Mouse (Mus musculus) hindbrain, embryonic 16.5 days (tissue): ENCODE measurements around the gene Rnf19b. TPM values are rescaled to one million over a fixed set of nuclear protein-coding genes. Genes with fewer than 3 reads are reported as not detected.
A peak's percentile ranks its signal among the peaks of the same experiment; 100 is the strongest.

ENCODE experiments used
- ATAC-seq: fragments of 200-750 bp; cut with Nextera tagmentation; 2 replicates; pipeline ENCODE4 v1.8.0; 2017; ENCODE audit warnings: moderate TSS enrichment, moderate library complexity
- H3K27ac ChIP-seq: fragments of 300-500 bp; sonication (generic); 2 replicates; pipeline ENCODE4 v1.5.1; 2014; ENCODE audit warnings: low read depth, mild to moderate bottlenecking, control low read depth, low read length, moderate library complexity
- H3K27me3 ChIP-seq: fragments of 300-500 bp; sonication (generic); replicated peaks from 2 replicates; pipeline ENCODE4 v1.6.1; 2014; ENCODE audit warnings: low read length; ENCODE audit not compliant: control insufficient read depth, insufficient read depth
- H3K36me3 ChIP-seq: fragments of 300-500 bp; sonication (generic); 2 replicates; pipeline ENCODE4 v1.6.1; 2014; ENCODE audit warnings: mild to moderate bottlenecking, low read length, moderate library complexity, mixed read lengths; ENCODE audit not compliant: control insufficient read depth, insufficient read depth
- H3K4me1 ChIP-seq: fragments of 300-500 bp; sonication (generic); 2 replicates; pipeline ENCODE4 v1.6.1; 2014; ENCODE audit warnings: low read depth, low read length; ENCODE audit not compliant: control insufficient read depth, insufficient read depth
- H3K4me2 ChIP-seq: fragments of 300-500 bp; sonication (generic); 2 replicates; pipeline ENCODE4 v1.6.1; 2014; ENCODE audit warnings: mild to moderate bottlenecking, low read length, control low read depth, moderate library complexity
- H3K4me3 ChIP-seq: fragments of 300-500 bp; sonication (generic); 2 replicates; pipeline ENCODE4 v1.5.1; 2014; ENCODE audit warnings: mild to moderate bottlenecking, low read length, control low read depth, moderate library complexity
- H3K9ac ChIP-seq: fragments of 300-500 bp; sonication (generic); 2 replicates; pipeline ENCODE4 v1.6.1; 2014; ENCODE audit warnings: low read depth, mild to moderate bottlenecking, control low read depth, low read length, moderate library complexity
- H3K9me3 ChIP-seq: fragments of 300-500 bp; sonication (generic); 2 replicates; pipeline ENCODE4 v1.6.1; 2014; ENCODE audit warnings: mild to moderate bottlenecking, low read length, moderate library complexity; ENCODE audit not compliant: control insufficient read depth
- WGBS: fragments of 180-500 bp; shearing (Covaris S2); extraction: QIAGEN DNeasy Blood & Tissue Kit; methylation state at CpG from one replicate; pipeline ENCODE4 v1.1.7; 2014; 5-methylcytosine and 5-hydroxymethylcytosine counted together
- polyA plus RNA-seq: library from polyadenylated mRNA; unstranded; fragments of >200 nt; fragmentation: Nextera tagmentation; extraction: Ambion mirVana; gene quantifications from 2 replicates; pipeline ENCODE4 v1.2.1, GENCODE M21; 2015

The Rnf19b gene
- polyA plus RNA-seq, 1 experiment from 2014 or later = 30.8 TPM

GRCm38 (mm10) chr4:129107348-129107899, 49.4 kb downstream of the Rnf19b start:
- WGBS = 71% methylated on average over 10 of the region's 10 CpGs

GRCm38 (mm10) chr4:129108624-129109023, 50.6 kb downstream of the Rnf19b start:
- H3K9ac ChIP-seq = no peak overlapping the region
- ATAC-seq = no peak
- H3K4me3 ChIP-seq = no peak overlapping the region
- no peaks in the 10 kb centered on the region for H3K9me3 ChIP-seq
- 66% methylated on average over 7 of the region's 7 CpGs for WGBS
- H3K4me2 ChIP-seq = no peak overlapping the region
- H3K27me3 ChIP-seq = peaks cover 20% of the 10 kb centered on the region
- peaks cover 9% of the 10 kb centered on the region; the same call in 1 of the 2 replicates for H3K4me1 ChIP-seq
- H3K27ac ChIP-seq = no peak overlapping the region
- H3K36me3 ChIP-seq = no peaks in the 10 kb centered on the region

More at GRCm38 (mm10) chr4:129107348-129107899, 49.4 kb downstream of the Rnf19b start:
- no peak overlapping the region for H3K27ac ChIP-seq
- no peak overlapping the region for H3K4me3 ChIP-seq
- no peak overlapping the region for H3K9ac ChIP-seq
- no peak overlapping the region for H3K4me2 ChIP-seq
- H3K9me3 ChIP-seq = no peaks in the 10 kb centered on the region
- peaks cover 20% of the 10 kb centered on the region for H3K27me3 ChIP-seq
- H3K36me3 ChIP-seq = no peaks in the 10 kb centered on the region
- no peak for ATAC-seq
- peaks cover 7% of the 10 kb centered on the region; the same call in 1 of the 2 replicates for H3K4me1 ChIP-seq

GRCm38 (mm10) chr4:129110804-129111203, 52.7 kb downstream of the Rnf19b start:
- Histone ChIP-seq H3K27ac (no peak overlapping the region), H3K4me1 (0 out of 2 replicates have a peak, but pooled peaks cover 7% of the 10 kb centered on the region), H3K4me3 (no peak overlapping the region), H3K27me3 (peaks cover 7% of the 10 kb centered on the region), H3K9ac (no peak overlapping the region), H3K9me3 (no peaks in the 10 kb centered on the region), H3K36me3 (no peaks in the 10 kb centered on the region), H3K4me2 (no peak overlapping the region)
- no peak for ATAC-seq
- WGBS = 91% methylated on average over 6 of the region's 6 CpGs

- no peak overlapping the region for H3K4me3 ChIP-seq
- no peak overlapping the region for H3K4me2 ChIP-seq
- WGBS = 61% methylated on average over 11 of the region's 11 CpGs
- no peak overlapping the region for H3K9ac ChIP-seq
- H3K9me3 ChIP-seq = no peaks in the 10 kb centered on the region
- no peak overlapping the region for H3K27ac ChIP-seq
- no peaks in the 10 kb centered on the region for H3K36me3 ChIP-seq
- H3K4me1 ChIP-seq = 0 out of 2 replicates have a peak, but pooled peaks cover 7% of the 10 kb centered on the region
- H3K27me3 ChIP-seq = peaks cover 2% of the 10 kb centered on the region; the same call in 1 of the 2 replicates
- ATAC-seq = no peak
Observed at GRCm38 (mm10) chr4:129111350-129111749, 53.3 kb downstream of the Rnf19b start.

- no peaks in the 10 kb centered on the region for H3K27me3 ChIP-seq
- no peak overlapping the region for H3K4me3 ChIP-seq
- no peak overlapping the region for H3K4me2 ChIP-seq
- H3K9me3 ChIP-seq = no peaks in the 10 kb centered on the region
- ATAC-seq = no peak
- no peaks in the 10 kb centered on the region for H3K36me3 ChIP-seq
- H3K4me1 ChIP-seq = 0 out of 2 replicates have a peak, but pooled peaks cover 7% of the 10 kb centered on the region
- 54% methylated on average over 12 of the region's 13 CpGs for WGBS
- no peak overlapping the region for H3K27ac ChIP-seq
- no peak overlapping the region for H3K9ac ChIP-seq
Observed at GRCm38 (mm10) chr4:129112231-129112630, 54.2 kb downstream of the Rnf19b start.

GRCm38 (mm10) chr4:129113083-129113988, 55.3 kb downstream of the Rnf19b start:
- 32% methylated on average over 27 of the region's 28 CpGs for WGBS
- ATAC-seq = peak; percentile 84
- Histone ChIP-seq H3K9me3 (no peaks in the 10 kb centered on the region), H3K27me3 (no peaks in the 10 kb centered on the region), H3K9ac (no peak overlapping the region), H3K36me3 (no peaks in the 10 kb centered on the region), H3K4me2 (no peak overlapping the region), H3K27ac (no peak overlapping the region), H3K4me1 (0 out of 2 replicates have a peak, but pooled peaks cover 7% of the 10 kb centered on the region), H3K4me3 (no peak overlapping the region)

GRCm38 (mm10) chr4:129116703-129117102, 58.6 kb downstream of the Rnf19b start:
- H3K9me3 ChIP-seq = no peaks in the 10 kb centered on the region
- H3K27ac ChIP-seq = no peak overlapping the region
- no peak overlapping the region for H3K4me3 ChIP-seq
- H3K4me1 ChIP-seq = peaks cover 19% of the 10 kb centered on the region
- no peak for ATAC-seq
- no peak overlapping the region for H3K4me2 ChIP-seq
- no peaks in the 10 kb centered on the region for H3K27me3 ChIP-seq
- no peaks in the 10 kb centered on the region for H3K36me3 ChIP-seq
- 88% methylated on average over 8 of the region's 8 CpGs for WGBS
- no peak overlapping the region for H3K9ac ChIP-seq

- Histone ChIP-seq H3K4me1 (peaks cover 21% of the 10 kb centered on the region), H3K4me2 (no peak overlapping the region), H3K27ac (no peak overlapping the region), H3K9ac (no peak overlapping the region), H3K9me3 (no peaks in the 10 kb centered on the region), H3K27me3 (no peaks in the 10 kb centered on the region), H3K36me3 (no peaks in the 10 kb centered on the region), H3K4me3 (no peak overlapping the region)
- WGBS = 88% methylated on average over 14 of the region's 14 CpGs
- ATAC-seq = no peak
Observed at GRCm38 (mm10) chr4:129117720-129118510, 59.8 kb downstream of the Rnf19b start.
